Comparison of ENCODE assay signal across 18 mouse cellular contexts in the genomic region with DNA sequence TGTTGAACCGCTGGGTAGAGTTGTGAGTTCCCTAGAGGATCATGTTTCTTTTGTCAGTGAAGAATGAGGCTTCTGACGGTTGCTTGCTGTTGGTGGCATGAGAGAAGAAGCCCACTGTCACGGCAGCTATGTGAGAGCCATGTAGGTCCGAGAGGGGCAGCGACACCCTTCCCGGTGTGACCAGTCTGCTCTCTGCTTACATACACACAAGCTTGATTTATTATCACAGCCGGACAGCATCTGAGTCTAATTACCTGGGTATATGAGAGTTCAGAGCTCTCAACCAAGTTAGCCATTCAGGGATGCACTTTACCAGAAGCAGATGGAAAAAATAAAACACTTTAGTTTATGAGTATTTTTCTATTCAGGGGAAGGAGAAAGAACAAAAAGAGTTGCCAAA. TPM values are rescaled to one million over a fixed set of nuclear protein-coding genes. Genes with fewer than 3 reads are reported as not detected.
DNase-seq lines count a peak whose midpoint lies in the region; ATAC-seq lines count a peak whose summit lies in the region.
"Had no signal": no experiment of that assay in that cellular context is flagged by ENCODE, and none has a peak within 500 bp of the region (broad histone marks: within the 10 kb centered on the region; RNA-seq: fewer than 3 reads in every experiment).

No protein-coding gene starts in this region.

- H3K9ac ChIP-seq in kidney, embryonic 16.5 days (replicated peaks; ENCODE audit: low read length) = no peak overlapping the region
- H3K9ac ChIP-seq in embryonic facial prominence, embryonic 11.5 days (replicated peaks; ENCODE audit: low read length) = no peak overlapping the region
- H3K9ac ChIP-seq in limb, embryonic 11.5 days (ENCODE audit: low read length) = no peak overlapping the region
- H3K9ac ChIP-seq: embryonic facial prominence, embryonic 12.5 days; forebrain, embryonic 12.5 days; heart, embryonic 12.5 days had no signal

- DNase-seq in kidney, adult 18-20 months = no peak
- peak; percentile 73 for DNase-seq in embryo, embryonic 11 days
- peak; percentile 76 for DNase-seq in embryonic facial prominence, embryonic 11.5 days (ENCODE audit: low spot score)
- DNase-seq in limb, embryonic 11.5 days (ENCODE audit: low spot score) = peak; percentile 64
- no peak for DNase-seq in right cerebral cortex, postnatal 36 days (ENCODE audit: low spot score in 2 of 2)
- no peak for DNase-seq in left cerebral cortex, adult 8-10 months (ENCODE audit: low spot score in 2 of 2)
- DNase-seq: adrenal gland, adult 2 months; adrenal gland, postnatal 25 days; cerebellum, adult 18-20 months; cerebellum, postnatal 10 days; gastrocnemius, postnatal 25 days had no signal

- peak; percentile 36; the same call in 1 of the 2 replicates for ATAC-seq in kidney, embryonic 16.5 days (ENCODE audit: low FRiP score, low TSS enrichment)
- no peak for ATAC-seq in embryonic facial prominence, embryonic 11.5 days (replicated peaks; ENCODE audit: insufficient number of reproducible peaks, low FRiP score, low TSS enrichment, low read depth)
- no peak for ATAC-seq in limb, embryonic 11.5 days (ENCODE audit: insufficient number of reproducible peaks, low FRiP score, low TSS enrichment, low read depth)
- ATAC-seq: forebrain, embryonic 16.5 days; hindbrain, embryonic 16.5 days had no signal

- H3K4me1 ChIP-seq in kidney, embryonic 16.5 days (ENCODE audit: insufficient read depth, low read length) = peaks cover 25% of the 10 kb centered on the region
- H3K4me1 ChIP-seq in embryonic facial prominence, embryonic 11.5 days (ENCODE audit: control insufficient read depth, insufficient read depth, low read length) = no peaks in the 10 kb centered on the region
- H3K4me1 ChIP-seq in limb, embryonic 11.5 days (ENCODE audit: control insufficient read depth, insufficient read depth, low read length) = peaks cover 7% of the 10 kb centered on the region; the same call in 1 of the 2 replicates
- H3K4me1 ChIP-seq: forebrain, embryonic 12.5 days; heart, embryonic 12.5 days had no signal

- no peak overlapping the region for H3K4me3 ChIP-seq in kidney, embryonic 16.5 days (ENCODE audit: low read length)
- no peak overlapping the region for H3K4me3 ChIP-seq in embryonic facial prominence, embryonic 11.5 days (ENCODE audit: low read depth, low read length)
- H3K4me3 ChIP-seq in limb, embryonic 11.5 days (ENCODE audit: low read depth, low read length) = no peak overlapping the region
- H3K4me3 ChIP-seq: embryonic facial prominence, embryonic 12.5 days; forebrain, embryonic 12.5 days; heart, embryonic 12.5 days had no signal

- no peak overlapping the region for H3K4me2 ChIP-seq in kidney, embryonic 16.5 days (replicated peaks; ENCODE audit: low read depth, low read length)
- no peak overlapping the region for H3K4me2 ChIP-seq in embryonic facial prominence, embryonic 11.5 days (ENCODE audit: low read depth, low read length)
- H3K4me2 ChIP-seq in limb, embryonic 11.5 days (ENCODE audit: low read depth, severe bottlenecking) = no peak overlapping the region
- H3K4me2 ChIP-seq: embryonic facial prominence, embryonic 12.5 days; forebrain, embryonic 12.5 days; heart, embryonic 12.5 days had no signal

- WGBS in kidney, embryonic 16.5 days = 11% methylated on average over 7 of the region's 7 CpGs
- 34% methylated on average over 7 of the region's 7 CpGs for WGBS in embryonic facial prominence, embryonic 11.5 days
- WGBS in limb, embryonic 11.5 days = 15% methylated on average over 7 of the region's 7 CpGs

- no peaks in the 10 kb centered on the region for H3K27me3 ChIP-seq in kidney, embryonic 16.5 days (ENCODE audit: insufficient read depth, low read length)
- H3K27me3 ChIP-seq in embryonic facial prominence, embryonic 11.5 days (ENCODE audit: control insufficient read depth, insufficient read depth, low read length) = no peaks in the 10 kb centered on the region
- H3K27me3 ChIP-seq in limb, embryonic 11.5 days (ENCODE audit: control insufficient read depth, insufficient read depth, low read length) = no peaks in the 10 kb centered on the region
- H3K27me3 ChIP-seq: embryonic facial prominence, embryonic 12.5 days; forebrain, embryonic 12.5 days; heart, embryonic 12.5 days had no signal

- no peaks in the 10 kb centered on the region for H3K36me3 ChIP-seq in kidney, embryonic 16.5 days (ENCODE audit: insufficient read depth, low read length)
- H3K36me3 ChIP-seq in embryonic facial prominence, embryonic 11.5 days (replicated peaks; ENCODE audit: control insufficient read depth, insufficient read depth, low read depth, low read length) = no peaks in the 10 kb centered on the region
- H3K36me3 ChIP-seq in limb, embryonic 11.5 days (ENCODE audit: control insufficient read depth, insufficient read depth, low read length) = no peaks in the 10 kb centered on the region
- H3K36me3 ChIP-seq: embryonic facial prominence, embryonic 12.5 days; forebrain, embryonic 12.5 days; heart, embryonic 12.5 days had no signal

- H3K27ac ChIP-seq in kidney, embryonic 16.5 days (ENCODE audit: low read length) = peak overlapping the region; percentile 6; the same call in 1 of the 2 replicates
- H3K27ac ChIP-seq in embryonic facial prominence, embryonic 11.5 days (replicated peaks; ENCODE audit: low read depth, low read length) = no peak overlapping the region
- H3K27ac ChIP-seq in limb, embryonic 11.5 days (replicated peaks; ENCODE audit: low read depth, low read length) = no peak overlapping the region
- H3K27ac ChIP-seq: embryonic facial prominence, embryonic 12.5 days; forebrain, embryonic 12.5 days had no signal

- no peaks in the 10 kb centered on the region for H3K9me3 ChIP-seq in kidney, embryonic 16.5 days (ENCODE audit: low read length)
- H3K9me3 ChIP-seq in embryonic facial prominence, embryonic 11.5 days (replicated peaks; ENCODE audit: control insufficient read depth, low read length) = no peaks in the 10 kb centered on the region
- no peaks in the 10 kb centered on the region for H3K9me3 ChIP-seq in limb, embryonic 11.5 days (ENCODE audit: control insufficient read depth, low read length)
- H3K9me3 ChIP-seq: embryonic facial prominence, embryonic 12.5 days; forebrain, embryonic 12.5 days; heart, embryonic 12.5 days had no signal

RNA-seq across cellular contexts. Expression of a gene that starts 18.8 kb away (rescaled TPM):
- 4.0 and 4.1 TPM in 2 replicates for polyA plus RNA-seq in kidney, embryonic 16.5 days (2015; fragmentation: Nextera tagmentation; extraction: Ambion mirVana)
- polyA plus RNA-seq in embryonic facial prominence, embryonic 11.5 days (2014; fragmentation: Nextera tagmentation; extraction: Ambion mirVana) = 0.49 and 0.66 TPM in 2 replicates
- 1.3 and 1.8 TPM in 2 replicates for polyA plus RNA-seq in limb, embryonic 11.5 days (2014; fragmentation: Nextera tagmentation; extraction: Ambion mirVana)
- under 1 TPM in 1 of 4 experiments, not detected in 3; 0.23 TPM for total RNA-seq in left cerebral cortex, adult 8-10 months (2022)
- total RNA-seq: ES-E14; gastrocnemius, postnatal 25 days had no signal
- polyA plus RNA-seq: forebrain, embryonic 12.5 days; forebrain, embryonic 16.5 days had no signal

Comparison
In these comparisons a context has a peak if more than half of its experiments do, and no peak if none do; other contexts are left out.
1. DNase-seq: peak in embryo, embryonic 11 days (single experiment), embryonic facial prominence, embryonic 11.5 days (single experiment) and limb, embryonic 11.5 days (single experiment); none in kidney, adult 18-20 months (single experiment), right cerebral cortex, postnatal 36 days (0 of 2) and left cerebral cortex, adult 8-10 months (0 of 2).